Mouse (Mus musculus): ENCODE results near the gene Krtap9-5. TPM values are rescaled to one million over a fixed set of nuclear protein-coding genes. Genes with fewer than 3 reads are reported as not detected.

Krtap9-5 gene
- not detected in 2 replicates for polyA plus RNA-seq (2012; rRNA removed)

DNA sequence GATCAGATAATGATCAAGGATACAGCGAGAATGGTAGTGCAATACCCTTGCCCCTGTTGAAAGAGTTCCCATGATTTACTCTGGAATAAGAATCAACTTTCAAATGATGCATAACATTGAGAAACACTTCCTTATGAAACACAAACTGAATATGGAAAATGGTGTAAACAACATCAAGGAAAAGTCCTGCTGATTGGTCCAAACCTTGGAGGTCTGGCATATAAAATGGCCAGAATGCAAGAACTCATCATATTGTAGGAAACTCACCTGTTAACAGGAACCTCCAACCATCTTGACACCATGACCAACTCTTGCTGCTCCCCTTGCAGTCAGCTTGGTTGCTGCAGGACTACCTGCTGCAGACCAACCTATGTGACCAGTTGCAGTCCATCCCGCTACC, at the start of gene Krtap9-5:
Gene Krtap9-5, plus strand, starts transcription at position 301 of the 400 bp plus-strand sequence.
- H3K36me3 ChIP-seq (ENCODE audit: control insufficient read depth, insufficient read depth, low read length), result no peaks in the 10 kb centered on the region
- 93% methylated on average over 2 of the region's 2 CpGs for WGBS
- TF ChIP-seq POLR2A (IDR thresholded peaks at IDR 0.05; ENCODE audit: control insufficient read depth, extremely low read depth, insufficient read depth, low read length, poor library complexity) (no peak), CTCF (IDR thresholded peaks at IDR 0.05; ENCODE audit: borderline replicate concordance, control insufficient read depth, extremely low read depth, insufficient read depth, low read length, poor library complexity) (no peak)
- H3K4me3 ChIP-seq (ENCODE audit: control insufficient read depth, insufficient read depth, low read length), result no peak within 1 kb of the TSS
- H3K4me1 ChIP-seq (replicated peaks; ENCODE audit: control insufficient read depth, insufficient read depth, low read length), result no peaks in the 10 kb centered on the region
- H3K27ac ChIP-seq (ENCODE audit: control insufficient read depth, insufficient read depth, low read length), result no peak within 1 kb of the TSS
- no peak for DNase-seq
- H3K27me3 ChIP-seq (ENCODE audit: control insufficient read depth, insufficient read depth, low read length), result no peaks in the 10 kb centered on the region

DNA sequence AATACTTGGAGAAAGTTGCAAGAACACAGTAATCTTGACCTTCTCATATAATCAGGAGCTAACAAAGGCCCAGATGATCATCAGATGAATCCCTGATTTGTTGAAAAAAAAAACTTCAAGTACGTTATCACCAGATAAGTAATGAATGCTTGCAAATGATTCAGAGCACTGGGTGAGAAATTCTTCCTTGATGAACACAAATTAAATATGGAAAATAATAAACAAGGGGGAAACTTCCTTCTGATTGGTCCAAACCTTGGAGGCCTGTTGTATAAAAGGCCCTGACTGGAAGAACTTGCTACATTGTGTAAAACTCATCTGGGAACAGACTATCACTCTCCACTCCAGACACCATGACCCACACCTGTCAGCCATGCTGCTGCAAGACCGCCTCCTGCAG, 40.7 kb upstream of the Krtap9-5 start, which contains the start of gene Krtap31-1:
Gene Krtap31-1, plus strand, starts transcription at position 301 of the 400 bp plus-strand sequence.
- TF ChIP-seq POLR2A (IDR thresholded peaks at IDR 0.05; ENCODE audit: control insufficient read depth, extremely low read depth, insufficient read depth, low read length, poor library complexity) (no peak), CTCF (IDR thresholded peaks at IDR 0.05; ENCODE audit: borderline replicate concordance, control insufficient read depth, extremely low read depth, insufficient read depth, low read length, poor library complexity) (no peak)
- H3K27me3 ChIP-seq (ENCODE audit: control insufficient read depth, insufficient read depth, low read length), result no peaks in the 10 kb centered on the region
- H3K4me1 ChIP-seq (replicated peaks; ENCODE audit: control insufficient read depth, insufficient read depth, low read length), result no peaks in the 10 kb centered on the region
- H3K27ac ChIP-seq (ENCODE audit: control insufficient read depth, insufficient read depth, low read length), result no peak within 1 kb of the TSS
- 88% methylated on average over 2 of the region's 2 CpGs for WGBS
- no peak within 1 kb of the TSS for H3K4me3 ChIP-seq (ENCODE audit: control insufficient read depth, insufficient read depth, low read length)
- H3K36me3 ChIP-seq (ENCODE audit: control insufficient read depth, insufficient read depth, low read length), result no peaks in the 10 kb centered on the region
- DNase-seq, result no peak

DNA sequence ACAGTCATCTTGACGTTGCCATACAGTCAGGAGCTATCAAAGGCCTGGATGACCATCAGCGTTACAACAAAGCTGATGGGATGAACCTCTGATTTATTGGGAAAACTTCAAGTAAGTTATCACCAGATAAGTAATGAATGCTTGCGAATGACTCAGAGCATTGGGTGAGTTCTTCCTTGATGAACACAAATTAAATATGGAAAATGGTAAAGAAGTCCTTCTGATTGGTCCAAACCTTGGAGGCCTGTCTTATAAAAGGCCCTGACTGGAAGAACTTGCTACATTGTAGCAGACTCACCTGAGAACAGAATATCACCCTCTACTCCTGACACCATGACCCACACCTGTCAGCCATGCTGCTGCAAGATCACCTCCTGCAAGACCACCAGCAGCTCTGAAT, 33.8 kb upstream of the Krtap9-5 start, which contains the start of gene Gm11565:
Gene Gm11565, plus strand, starts transcription at position 301 of the 400 bp plus-strand sequence.
- DNase-seq, result no peak
- Histone ChIP-seq H3K36me3 (ENCODE audit: control insufficient read depth, insufficient read depth, low read length) (no peaks in the 10 kb centered on the region), H3K4me1 (replicated peaks; ENCODE audit: control insufficient read depth, insufficient read depth, low read length) (no peaks in the 10 kb centered on the region), H3K27ac (ENCODE audit: control insufficient read depth, insufficient read depth, low read length) (no peak within 1 kb of the TSS), H3K4me3 (ENCODE audit: control insufficient read depth, insufficient read depth, low read length) (no peak within 1 kb of the TSS), H3K27me3 (ENCODE audit: control insufficient read depth, insufficient read depth, low read length) (no peaks in the 10 kb centered on the region)
- no peak for TF ChIP-seq CTCF (IDR thresholded peaks at IDR 0.05; ENCODE audit: borderline replicate concordance, control insufficient read depth, extremely low read depth, insufficient read depth, low read length, poor library complexity)
- TF ChIP-seq POLR2A (IDR thresholded peaks at IDR 0.05; ENCODE audit: control insufficient read depth, extremely low read depth, insufficient read depth, low read length, poor library complexity), result no peak
- WGBS, result 90% methylated on average over 3 of the region's 3 CpGs

DNA sequence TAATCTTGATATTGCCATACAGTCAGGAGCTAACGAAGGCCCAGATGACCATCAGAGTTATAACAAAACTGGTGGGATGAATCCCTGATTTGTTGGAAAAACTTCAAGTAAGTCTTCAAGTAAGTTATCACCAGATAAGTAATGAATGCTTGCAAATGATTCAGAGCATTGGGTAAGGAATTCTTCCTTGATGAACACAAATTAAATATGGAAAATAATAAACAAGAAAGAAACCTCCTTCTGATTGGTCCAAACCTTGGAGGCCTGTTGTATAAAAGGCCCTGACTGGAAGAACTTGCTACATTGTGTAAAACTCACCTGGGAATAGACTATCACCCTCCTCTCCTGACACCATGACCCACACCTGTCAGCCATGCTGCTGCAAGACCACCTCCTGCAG, 12.3 kb upstream of the Krtap9-5 start, which contains the start of gene Krtap31-2:
Gene Krtap31-2, plus strand, starts transcription at position 301 of the 400 bp plus-strand sequence.
- Histone ChIP-seq H3K4me1 (replicated peaks; ENCODE audit: control insufficient read depth, insufficient read depth, low read length) (no peaks in the 10 kb centered on the region), H3K36me3 (ENCODE audit: control insufficient read depth, insufficient read depth, low read length) (no peaks in the 10 kb centered on the region), H3K4me3 (ENCODE audit: control insufficient read depth, insufficient read depth, low read length) (no peak within 1 kb of the TSS), H3K27ac (ENCODE audit: control insufficient read depth, insufficient read depth, low read length) (no peak within 1 kb of the TSS), H3K27me3 (ENCODE audit: control insufficient read depth, insufficient read depth, low read length) (no peaks in the 10 kb centered on the region)
- TF ChIP-seq CTCF (IDR thresholded peaks at IDR 0.05; ENCODE audit: borderline replicate concordance, control insufficient read depth, extremely low read depth, insufficient read depth, low read length, poor library complexity), result no peak
- no peak for TF ChIP-seq POLR2A (IDR thresholded peaks at IDR 0.05; ENCODE audit: control insufficient read depth, extremely low read depth, insufficient read depth, low read length, poor library complexity)
- 91% methylated on average over 1 of the region's 1 CpGs for WGBS
- no peak for DNase-seq

DNA sequence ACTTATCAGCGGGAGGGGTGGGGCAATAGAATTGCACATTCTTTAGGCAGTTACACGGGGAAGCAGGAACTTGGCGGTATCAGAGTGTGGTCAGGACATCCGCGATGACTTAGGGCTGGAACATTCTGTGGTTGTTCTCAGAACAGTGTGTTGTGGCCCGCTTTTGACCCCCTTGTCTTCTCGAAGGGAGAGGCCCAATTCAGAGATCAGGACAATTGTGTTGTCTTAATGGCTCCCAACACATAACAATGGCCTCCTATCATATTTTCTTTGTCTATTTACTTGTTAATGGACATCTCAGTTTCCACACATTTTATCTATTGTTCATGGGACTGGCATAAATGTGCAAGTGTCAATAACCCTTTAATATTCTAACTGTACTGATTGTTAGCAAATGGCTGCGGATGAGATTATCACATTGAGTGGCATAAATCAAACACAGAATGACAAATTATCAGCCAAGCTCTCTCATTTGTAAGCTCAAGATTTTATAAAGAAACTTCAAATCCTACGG, 10.5 kb upstream of the Krtap9-5 start:
- WGBS, result 75% methylated on average over 9 of the region's 9 CpGs
- TF ChIP-seq CTCF (IDR thresholded peaks at IDR 0.05; ENCODE audit: borderline replicate concordance, control insufficient read depth, extremely low read depth, insufficient read depth, low read length, poor library complexity) (no peak), POLR2A (IDR thresholded peaks at IDR 0.05; ENCODE audit: control insufficient read depth, extremely low read depth, insufficient read depth, low read length, poor library complexity) (no peak)
- Histone ChIP-seq H3K27ac (ENCODE audit: control insufficient read depth, insufficient read depth, low read length) (no peak overlapping the region), H3K36me3 (ENCODE audit: control insufficient read depth, insufficient read depth, low read length) (no peaks in the 10 kb centered on the region), H3K4me3 (ENCODE audit: control insufficient read depth, insufficient read depth, low read length) (no peak overlapping the region), H3K27me3 (ENCODE audit: control insufficient read depth, insufficient read depth, low read length) (no peaks in the 10 kb centered on the region), H3K4me1 (replicated peaks; ENCODE audit: control insufficient read depth, insufficient read depth, low read length) (no peaks in the 10 kb centered on the region)
- DNase-seq, result no peak

DNA sequence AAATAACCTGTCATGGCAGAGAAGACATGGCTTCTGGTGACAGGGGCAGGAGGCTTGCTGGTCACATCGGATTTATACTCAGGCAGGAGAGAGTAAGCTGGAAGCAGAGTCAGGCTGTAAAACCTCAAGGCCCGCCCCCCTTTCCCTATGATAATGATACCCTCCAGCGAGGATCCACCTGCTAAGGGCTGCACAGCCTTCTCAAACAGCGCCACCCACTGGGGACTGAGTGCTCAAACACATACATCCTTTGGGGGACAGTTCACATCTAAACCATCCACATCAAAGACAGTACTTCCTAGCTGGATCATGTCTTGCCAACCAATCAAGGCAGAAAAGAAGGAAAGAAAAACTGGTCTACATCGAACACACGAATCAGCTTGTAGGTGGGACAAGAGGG, 15.9 kb downstream of the Krtap9-5 start:
- Histone ChIP-seq H3K4me1 (replicated peaks; ENCODE audit: control insufficient read depth, insufficient read depth, low read length) (no peaks in the 10 kb centered on the region), H3K4me3 (ENCODE audit: control insufficient read depth, insufficient read depth, low read length) (no peak overlapping the region), H3K27ac (ENCODE audit: control insufficient read depth, insufficient read depth, low read length) (no peak overlapping the region), H3K27me3 (ENCODE audit: control insufficient read depth, insufficient read depth, low read length) (no peaks in the 10 kb centered on the region), H3K36me3 (ENCODE audit: control insufficient read depth, insufficient read depth, low read length) (no peaks in the 10 kb centered on the region)
- TF ChIP-seq POLR2A (IDR thresholded peaks at IDR 0.05; ENCODE audit: control insufficient read depth, extremely low read depth, insufficient read depth, low read length, poor library complexity), result no peak
- TF ChIP-seq CTCF (IDR thresholded peaks at IDR 0.05; ENCODE audit: borderline replicate concordance, control insufficient read depth, extremely low read depth, insufficient read depth, low read length, poor library complexity), result no peak
- no peak for DNase-seq
- WGBS, result 68% methylated on average over 6 of the region's 6 CpGs

All from thymus, adult 2 months (tissue).